Mouse (Mus musculus) layer of hippocampus, adult 2 months (tissue): ENCODE measurements around the gene Emsy. TPM values are rescaled to one million over a fixed set of nuclear protein-coding genes. Genes with fewer than 3 reads are reported as not detected.

Source experiments
- DNase-seq, 2 experiments: peaks; one replicate each; pipeline ENCODE4 v3.0.0; 2022; ENCODE audit warnings: low spot score in 2 of 2
- H3K27ac ChIP-seq: fragments of 200-600 bp; 2 replicates; pipeline ENCODE4 v1.8.1; 2022
- H3K4me3 ChIP-seq: fragments of 200-600 bp; 2 replicates; pipeline ENCODE4 v1.8.1; 2022; ENCODE audit warnings: mild to moderate bottlenecking
- CTCF ChIP-seq: fragments of 200-600 bp; conservative IDR thresholded peaks from 2 replicates; pipeline ENCODE4 v1.8.1; 2022; ENCODE audit warnings: antibody characterized with exemption, mild to moderate bottlenecking, moderate library complexity
- long read RNA-seq, 2 experiments: library from polyadenylated mRNA; stranded (forward); transcript quantifications; one replicate each; pipeline ENCODE4 v2.0.0; 2021; ENCODE audit warnings: borderline mapping rate in 2 of 2
- total RNA-seq, 2 experiments: library from RNA; stranded (reverse); gene quantifications; 2 replicates each; pipeline ENCODE4 v1.2.3; 2021

Emsy gene
- 10 to 100 TPM; 69.9 to 82.7 TPM for total RNA-seq
- long read RNA-seq, experiment 1, partial matches to known transcripts: 1 of 12 reads
- long read RNA-seq, experiment 1, other reads (novel, unspliced or antisense): 11 of 12 reads
- long read RNA-seq, experiment 2, partial matches to known transcripts: 1 of 18 reads
- long read RNA-seq, experiment 2, other reads (novel, unspliced or antisense): 17 of 18 reads

GRCm38 (mm10) chr7:98656531-98657221 lies at the start of gene Emsy:
Gene Emsy (minus strand): TSS chr7:98656783.
- H3K4me3 ChIP-seq: peak within 1 kb of the TSS; percentile 77
- DNase-seq: peak; percentile 92 to 99
- peak; percentile 15; the same call in 1 of the 2 replicates for TF ChIP-seq CTCF
- peak within 1 kb of the TSS; percentile 96 for H3K27ac ChIP-seq

- Histone ChIP-seq H3K27ac (0 out of 2 replicates have a peak overlapping the region, but pooled peaks have one; percentile 94), H3K4me3 (peak overlapping the region; percentile 99)
- no peak for TF ChIP-seq CTCF
- no peak for DNase-seq
Observed at GRCm38 (mm10) chr7:98704276-98704675, 47.7 kb upstream of the Emsy start.

- no peak for TF ChIP-seq CTCF
- Histone ChIP-seq H3K27ac (peak overlapping the region; percentile 94), H3K4me3 (peak overlapping the region; percentile 99)
- DNase-seq: no peak
Observed at GRCm38 (mm10) chr7:98703365-98703881, 46.8 kb upstream of the Emsy start.

- Histone ChIP-seq H3K4me3 (peak within 1 kb of the TSS; percentile 99), H3K27ac (peak within 1 kb of the TSS; percentile 94)
- peak; percentile 69 for TF ChIP-seq CTCF
- DNase-seq: peak; percentile 99 to 100
Observed at GRCm38 (mm10) chr7:98702283-98703240, 46.0 kb upstream of the Emsy start, which contains the start of gene Thap12. Gene Thap12 (plus strand): TSS chr7:98703103.

GRCm38 (mm10) chr7:98701771-98702170 lies 45.2 kb upstream of the Emsy start:
- H3K27ac ChIP-seq: peak overlapping the region; percentile 89
- TF ChIP-seq CTCF: no peak
- H3K4me3 ChIP-seq: peak overlapping the region; percentile 99
- DNase-seq: no peak

- no peak overlapping the region for H3K4me3 ChIP-seq
- TF ChIP-seq CTCF: no peak
- no peak for DNase-seq
- no peak overlapping the region for H3K27ac ChIP-seq
Observed at GRCm38 (mm10) chr7:98698590-98698989, 42.0 kb upstream of the Emsy start.

GRCm38 (mm10) chr7:98698041-98698440 lies 41.5 kb upstream of the Emsy start:
- DNase-seq: no peak
- Histone ChIP-seq H3K4me3 (no peak overlapping the region), H3K27ac (no peak overlapping the region)
- TF ChIP-seq CTCF: no peak

GRCm38 (mm10) chr7:98697496-98697895 lies 40.9 kb upstream of the Emsy start:
- peak; percentile 77 for TF ChIP-seq CTCF
- DNase-seq: no peak
- Histone ChIP-seq H3K27ac (no peak overlapping the region), H3K4me3 (no peak overlapping the region)

GRCm38 (mm10) chr7:98694046-98694445 lies 37.5 kb upstream of the Emsy start:
- Histone ChIP-seq H3K27ac (peak overlapping the region; percentile 40), H3K4me3 (no peak overlapping the region)
- peak; percentile 16 to 53 for DNase-seq
- no peak for TF ChIP-seq CTCF

GRCm38 (mm10) chr7:98692761-98693546 lies 36.4 kb upstream of the Emsy start:
- Histone ChIP-seq H3K27ac (peak overlapping the region; percentile 36; the same call in 1 of the 2 replicates), H3K4me3 (no peak overlapping the region)
- TF ChIP-seq CTCF: no peak
- no peak for DNase-seq

- no peak for TF ChIP-seq CTCF
- H3K4me3 ChIP-seq: no peak overlapping the region
- H3K27ac ChIP-seq: no peak overlapping the region
- DNase-seq: no peak
Observed at GRCm38 (mm10) chr7:98690831-98691230, 34.2 kb upstream of the Emsy start.

GRCm38 (mm10) chr7:98690126-98690525 lies 33.5 kb upstream of the Emsy start:
- no peak overlapping the region for H3K27ac ChIP-seq
- no peak for TF ChIP-seq CTCF

More at GRCm38 (mm10) chr7:98690126-98690525, 33.5 kb upstream of the Emsy start:
- DNase-seq: no peak
- H3K4me3 ChIP-seq: no peak overlapping the region
